Mouse (Mus musculus): ENCODE measurements around the gene Gucy2c.

Gene Gucy2c

DNA sequence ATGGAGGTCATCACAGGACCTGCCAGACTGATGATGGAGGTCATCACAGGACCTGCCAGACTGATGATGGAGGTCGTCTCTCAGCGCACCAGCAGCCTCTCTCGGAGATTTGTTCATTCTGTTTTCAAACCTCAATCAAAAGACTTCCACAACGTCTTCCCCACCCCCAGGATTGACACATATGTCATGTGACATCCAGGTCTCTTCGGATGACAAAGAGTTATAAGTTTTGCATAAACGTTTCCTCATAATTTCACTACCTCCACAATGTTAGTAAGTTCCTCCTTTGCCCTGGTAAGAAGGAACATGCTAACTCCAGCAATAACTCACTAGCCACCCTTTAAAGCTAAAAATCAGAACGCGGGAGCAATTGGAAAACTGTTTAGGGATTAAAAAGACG lies 122.3 kb downstream of the Gucy2c start:
- DNase-seq = no peak

DNA sequence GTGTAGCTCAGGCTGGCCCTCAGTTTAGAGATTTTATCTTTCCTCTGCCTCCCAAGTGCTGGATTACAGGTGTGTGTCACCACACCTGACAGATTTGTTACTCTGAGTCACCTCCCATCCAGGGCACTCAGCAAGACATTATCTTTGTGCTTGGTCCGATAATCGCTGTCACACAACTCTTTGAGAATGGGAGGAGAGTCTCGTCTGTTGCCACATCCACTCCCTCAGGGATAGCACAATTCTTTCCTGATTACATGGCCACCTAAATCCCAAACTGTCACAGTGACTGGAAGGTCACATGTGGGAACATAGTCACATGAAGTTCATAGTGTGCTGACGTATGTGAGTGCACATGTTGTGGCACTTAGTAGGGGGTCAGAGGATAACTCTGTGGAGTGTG lies 123.3 kb downstream of the Gucy2c start:
- DNase-seq = no peak

DNA sequence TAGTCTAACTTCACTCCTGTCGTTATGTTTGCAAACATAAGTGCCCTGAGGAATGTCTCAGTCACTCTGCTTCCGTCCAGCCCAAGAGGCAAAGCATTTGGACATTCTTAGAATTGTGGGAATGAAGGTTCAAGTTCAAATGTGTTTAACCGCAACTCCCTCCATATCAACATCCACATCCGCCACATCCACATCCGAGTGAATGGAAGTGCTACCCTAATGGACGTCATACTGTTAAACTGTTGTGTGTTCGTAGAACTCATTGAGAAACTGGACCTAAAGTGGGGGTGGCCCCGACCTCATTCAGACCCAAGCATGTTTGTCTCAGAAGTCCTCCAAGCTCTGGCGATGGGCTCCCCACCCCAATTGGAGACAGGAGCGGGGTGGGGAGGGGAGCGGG lies 125.8 kb downstream of the Gucy2c start:
- DNase-seq = no peak

DNA sequence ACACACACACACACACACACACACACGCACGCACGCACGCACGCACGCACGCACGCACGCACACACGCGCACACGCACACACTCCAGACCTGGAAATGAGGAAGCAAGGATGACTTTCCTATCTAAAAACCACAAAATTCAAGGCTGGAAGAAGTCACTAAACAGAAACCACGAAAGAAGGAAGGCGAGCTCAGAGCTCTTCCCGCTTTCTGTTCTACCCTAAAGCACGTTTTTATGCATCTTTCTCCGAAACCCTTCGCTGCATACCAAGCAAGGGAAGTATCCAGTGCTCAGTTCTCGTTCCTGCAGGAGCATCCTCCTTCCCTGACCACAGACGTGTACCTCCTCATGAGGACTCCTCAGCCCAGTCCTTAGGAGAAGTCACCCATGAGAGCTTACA lies 127.1 kb downstream of the Gucy2c start:
- no peak for DNase-seq

DNA sequence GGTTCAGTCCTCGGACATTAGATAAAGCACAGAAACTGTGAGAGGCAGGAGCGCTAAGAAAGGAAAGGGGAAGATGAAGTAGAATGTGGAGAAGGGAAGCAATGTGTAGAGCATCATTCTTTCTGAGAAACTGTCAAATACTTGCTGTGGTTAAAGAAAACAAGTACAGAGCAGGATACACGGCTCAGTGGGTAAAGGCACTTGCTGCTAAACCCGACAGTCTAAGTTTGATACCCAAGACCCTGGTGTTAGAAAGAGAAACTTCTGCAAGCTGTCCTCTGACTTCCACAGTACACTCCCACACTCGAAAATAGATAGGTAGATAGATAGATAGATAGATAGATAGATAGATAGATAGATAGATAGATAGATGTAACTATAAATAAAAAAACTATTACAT lies 128.2 kb downstream of the Gucy2c start:
- DNase-seq = no peak

GRCm38 (mm10) chr6:136650664-136651063 lies 130.9 kb downstream of the Gucy2c start:
- no peak for DNase-seq

- no peak for DNase-seq
These were observed 134.1 kb downstream of the Gucy2c start for GRCm38 (mm10) chr6:136647455-136647861.
